Mouse (Mus musculus): Measurements from ENCODE around the gene Capn12.

GRCm38 (mm10) chr7:28926172-28926571, 45.0 kb downstream of the Capn12 start:
- TF ChIP-seq CTCF (IDR thresholded peaks at IDR 0.05; ENCODE audit: low read depth) (no peak), EP300 (IDR thresholded peaks at IDR 0.05; ENCODE audit: low read depth) (no peak)

Measured in liver, embryonic 14.5 days (tissue).